Mouse (Mus musculus): Measurements from ENCODE around the gene Mtfr1l.

- TF ChIP-seq CTCF (IDR thresholded peaks at IDR 0.05; ENCODE audit: low read depth) (no peak), EP300 (IDR thresholded peaks at IDR 0.05; ENCODE audit: low read depth) (no peak)
Observed at GRCm38 (mm10) chr4:134481270-134481669, 53.9 kb downstream of the Mtfr1l start.

All from heart, postnatal 0 days (tissue).